Mouse (Mus musculus): ENCODE results near the gene Olfr693. TPM values are rescaled to one million over a fixed set of nuclear protein-coding genes. Genes with fewer than 3 reads are reported as not detected.
"Not testable (repeated sequence)": the region's sequence is repeated elsewhere in the genome, so short reads cannot be mapped to it uniquely, and the experiment has no call there.

Gene Olfr693
- not detected in 2 replicates for polyA plus RNA-seq (2014; fragmentation: Nextera tagmentation; extraction: Ambion mirVana)

DNA sequence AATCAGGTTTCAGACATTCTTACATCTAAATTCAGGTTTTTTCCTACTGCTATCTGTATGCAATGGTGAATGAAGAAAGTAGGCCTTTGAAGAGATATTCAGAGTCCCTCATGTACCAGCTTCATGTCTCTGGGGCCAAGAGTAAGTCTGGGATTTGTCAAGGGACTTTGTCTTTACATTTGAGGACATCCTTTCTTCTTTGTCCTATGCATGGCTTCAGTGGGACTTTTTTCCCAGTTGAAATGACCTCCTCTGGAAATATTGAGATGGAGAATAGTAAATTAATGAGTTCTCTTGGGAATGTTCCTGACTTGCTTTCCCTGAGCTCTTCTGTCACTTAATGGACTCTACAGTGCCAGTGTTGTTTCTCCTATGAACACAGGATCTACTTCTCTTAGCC is at the start of gene Olfr693:
Gene Olfr693, minus strand, starts transcription at position 101 of the 400 bp plus-strand sequence.
- no peaks in the 10 kb centered on the region for H3K36me3 ChIP-seq (ENCODE audit: control insufficient read depth, insufficient read depth, low read length)
- no peak within 1 kb of the TSS for H3K9ac ChIP-seq (ENCODE audit: low read depth, low read length)
- no peak within 1 kb of the TSS for H3K27ac ChIP-seq (replicated peaks; ENCODE audit: low read depth, low read length)
- H3K4me1 ChIP-seq (ENCODE audit: control insufficient read depth, insufficient read depth, low read length), result no peaks in the 10 kb centered on the region
- no peak within 1 kb of the TSS for H3K4me3 ChIP-seq (ENCODE audit: low read depth, low read length)
- H3K4me2 ChIP-seq (ENCODE audit: low read depth, low read length), result no peak within 1 kb of the TSS
- H3K9me3 ChIP-seq (ENCODE audit: control insufficient read depth, low read length), result no peaks in the 10 kb centered on the region
- no peak for ATAC-seq (ENCODE audit: low read depth)
- no peaks in the 10 kb centered on the region for H3K27me3 ChIP-seq (replicated peaks; ENCODE audit: control insufficient read depth, insufficient read depth, low read length)
- DNase-seq (ENCODE audit: low spot score), result no peak

DNA sequence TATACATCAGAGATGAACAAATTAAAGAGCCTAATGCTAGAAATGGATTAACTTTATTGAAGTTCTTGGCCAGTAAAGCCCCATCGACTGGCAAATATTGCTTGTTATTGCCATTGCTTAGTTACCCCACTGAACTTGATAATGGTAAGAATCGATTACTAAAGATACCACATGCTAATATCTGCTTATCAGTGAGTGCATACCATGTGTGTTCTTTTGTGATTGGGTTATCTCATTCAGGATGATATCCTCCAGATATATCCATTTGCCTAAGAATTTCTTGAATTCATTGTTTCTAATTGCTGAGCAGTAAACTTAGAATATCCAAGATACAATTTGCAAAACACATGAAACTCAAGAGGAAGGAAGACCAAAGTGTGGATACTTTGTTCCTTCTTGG is 45.3 kb upstream of the Olfr693 start:
- not testable (repeated sequence) for ATAC-seq (ENCODE audit: low read depth); DNase-seq (ENCODE audit: low spot score); H3K9me3 ChIP-seq (ENCODE audit: control insufficient read depth, low read length); H3K27ac ChIP-seq (replicated peaks; ENCODE audit: low read depth, low read length); H3K4me1 ChIP-seq (ENCODE audit: control insufficient read depth, insufficient read depth, low read length); H3K4me2 ChIP-seq (ENCODE audit: low read depth, low read length); H3K4me3 ChIP-seq (ENCODE audit: low read depth, low read length); H3K27me3 ChIP-seq (replicated peaks; ENCODE audit: control insufficient read depth, insufficient read depth, low read length); H3K36me3 ChIP-seq (ENCODE audit: control insufficient read depth, insufficient read depth, low read length); H3K9ac ChIP-seq (ENCODE audit: low read depth, low read length)
- 84% methylated on average over 2 of the region's 2 CpGs for WGBS

- no peak within 1 kb of the TSS for H3K4me3 ChIP-seq (ENCODE audit: low read depth, low read length)
- DNase-seq (ENCODE audit: low spot score), result no peak
- H3K9me3 ChIP-seq (ENCODE audit: control insufficient read depth, low read length), result no peaks in the 10 kb centered on the region
- no peaks in the 10 kb centered on the region for H3K36me3 ChIP-seq (ENCODE audit: control insufficient read depth, insufficient read depth, low read length)
- no peak for ATAC-seq (ENCODE audit: low read depth)
- no peak within 1 kb of the TSS for H3K4me2 ChIP-seq (ENCODE audit: low read depth, low read length)
- no peak within 1 kb of the TSS for H3K27ac ChIP-seq (replicated peaks; ENCODE audit: low read depth, low read length)
- no peaks in the 10 kb centered on the region for H3K4me1 ChIP-seq (ENCODE audit: control insufficient read depth, insufficient read depth, low read length)
- no peaks in the 10 kb centered on the region for H3K27me3 ChIP-seq (replicated peaks; ENCODE audit: control insufficient read depth, insufficient read depth, low read length)
- no peak within 1 kb of the TSS for H3K9ac ChIP-seq (ENCODE audit: low read depth, low read length)
Observed at GRCm38 (mm10) chr7:106716296-106716695, 35.9 kb upstream of the Olfr693 start, which contains the start of gene Olfr695. Gene Olfr695, minus strand, starts transcription at chr7:106716396.

GRCm38 (mm10) chr7:106711463-106711862 is 31.1 kb upstream of the Olfr693 start:
- no peak overlapping the region for H3K4me2 ChIP-seq (ENCODE audit: low read depth, low read length)
- DNase-seq (ENCODE audit: low spot score) (no peak), ATAC-seq (ENCODE audit: low read depth) (no peak)
- H3K4me3 ChIP-seq (ENCODE audit: low read depth, low read length), result no peak overlapping the region
- H3K36me3 ChIP-seq (ENCODE audit: control insufficient read depth, insufficient read depth, low read length), result no peaks in the 10 kb centered on the region
- no peak overlapping the region for H3K27ac ChIP-seq (replicated peaks; ENCODE audit: low read depth, low read length)
- no peaks in the 10 kb centered on the region for H3K4me1 ChIP-seq (ENCODE audit: control insufficient read depth, insufficient read depth, low read length)
- H3K27me3 ChIP-seq (replicated peaks; ENCODE audit: control insufficient read depth, insufficient read depth, low read length), result no peaks in the 10 kb centered on the region
- WGBS, result 85% methylated on average over 6 of the region's 6 CpGs
- H3K9me3 ChIP-seq (ENCODE audit: control insufficient read depth, low read length), result no peaks in the 10 kb centered on the region
- no peak overlapping the region for H3K9ac ChIP-seq (ENCODE audit: low read depth, low read length)

DNA sequence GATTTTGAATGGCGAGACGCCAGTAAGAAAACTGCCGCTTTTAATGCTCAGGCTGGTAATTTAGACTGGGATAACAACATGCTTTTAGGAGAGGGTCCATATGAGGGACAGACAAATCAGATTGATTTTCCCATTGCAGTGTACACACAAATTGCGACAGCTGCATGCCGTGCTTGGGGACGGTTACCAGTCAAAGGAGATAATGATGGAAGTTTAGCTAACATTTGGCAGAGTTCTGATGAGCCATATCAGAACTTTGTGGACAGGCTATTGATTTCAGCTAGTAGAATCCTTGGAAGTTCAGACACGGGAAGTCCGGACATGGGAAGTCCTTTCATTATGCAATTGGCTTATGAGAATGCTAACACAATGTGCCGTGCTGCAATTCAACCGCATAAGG is 27.3 kb upstream of the Olfr693 start:
- not testable (repeated sequence) for H3K36me3 ChIP-seq (ENCODE audit: control insufficient read depth, insufficient read depth, low read length); ATAC-seq (ENCODE audit: low read depth); H3K27me3 ChIP-seq (replicated peaks; ENCODE audit: control insufficient read depth, insufficient read depth, low read length); H3K9ac ChIP-seq (ENCODE audit: low read depth, low read length); H3K27ac ChIP-seq (replicated peaks; ENCODE audit: low read depth, low read length); H3K4me3 ChIP-seq (ENCODE audit: low read depth, low read length); H3K4me1 ChIP-seq (ENCODE audit: control insufficient read depth, insufficient read depth, low read length); H3K4me2 ChIP-seq (ENCODE audit: low read depth, low read length); DNase-seq (ENCODE audit: low spot score); H3K9me3 ChIP-seq (ENCODE audit: control insufficient read depth, low read length)
- 95% methylated on average over 8 of the region's 10 CpGs for WGBS

GRCm38 (mm10) chr7:106696891-106697290 is 16.5 kb upstream of the Olfr693 start:
- ATAC-seq (ENCODE audit: low read depth) (no peak), DNase-seq (ENCODE audit: low spot score) (no peak)
- Histone ChIP-seq H3K4me2 (ENCODE audit: low read depth, low read length) (no peak overlapping the region), H3K36me3 (ENCODE audit: control insufficient read depth, insufficient read depth, low read length) (no peaks in the 10 kb centered on the region), H3K9me3 (ENCODE audit: control insufficient read depth, low read length) (peaks cover 14% of the 10 kb centered on the region), H3K27me3 (replicated peaks; ENCODE audit: control insufficient read depth, insufficient read depth, low read length) (no peaks in the 10 kb centered on the region), H3K4me3 (ENCODE audit: low read depth, low read length) (no peak overlapping the region), H3K27ac (replicated peaks; ENCODE audit: low read depth, low read length) (no peak overlapping the region), H3K4me1 (ENCODE audit: control insufficient read depth, insufficient read depth, low read length) (no peaks in the 10 kb centered on the region), H3K9ac (ENCODE audit: low read depth, low read length) (no peak overlapping the region)
- 60% methylated on average over 1 of the region's 1 CpGs for WGBS

GRCm38 (mm10) chr7:106692976-106693375 is 12.6 kb upstream of the Olfr693 start:
- Histone ChIP-seq H3K4me2 (ENCODE audit: low read depth, low read length) (no peak overlapping the region), H3K9me3 (ENCODE audit: control insufficient read depth, low read length) (no peaks in the 10 kb centered on the region), H3K4me1 (ENCODE audit: control insufficient read depth, insufficient read depth, low read length) (no peaks in the 10 kb centered on the region), H3K27ac (replicated peaks; ENCODE audit: low read depth, low read length) (no peak overlapping the region), H3K36me3 (ENCODE audit: control insufficient read depth, insufficient read depth, low read length) (no peaks in the 10 kb centered on the region), H3K4me3 (ENCODE audit: low read depth, low read length) (no peak overlapping the region), H3K27me3 (replicated peaks; ENCODE audit: control insufficient read depth, insufficient read depth, low read length) (no peaks in the 10 kb centered on the region), H3K9ac (ENCODE audit: low read depth, low read length) (no peak overlapping the region)
- ATAC-seq (ENCODE audit: low read depth) (no peak), DNase-seq (ENCODE audit: low spot score) (no peak)
- WGBS, result 75% methylated on average over 3 of the region's 3 CpGs

DNA sequence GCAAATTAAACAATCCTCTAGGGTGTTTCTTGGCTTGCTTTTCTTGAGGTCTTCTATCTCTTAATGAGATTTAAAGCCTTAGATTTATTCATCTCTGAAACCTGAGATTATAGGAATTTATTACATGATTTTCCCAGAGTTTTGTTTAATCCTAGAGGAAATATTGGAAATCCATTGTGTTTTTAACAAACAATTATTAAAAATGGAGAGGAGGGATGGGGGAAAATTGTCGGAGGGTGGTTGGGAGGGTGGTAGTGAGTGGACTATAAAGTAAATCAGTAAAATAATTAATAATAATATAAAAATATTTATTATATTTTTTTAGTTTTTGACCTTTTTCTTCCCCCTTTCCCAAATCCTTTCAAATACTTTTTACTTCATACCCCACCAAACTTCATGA is 11.3 kb upstream of the Olfr693 start, which contains the start of gene Olfr694:
Gene Olfr694, minus strand, starts transcription at position 101 of the 400 bp plus-strand sequence.
- ATAC-seq (ENCODE audit: low read depth), result no peak
- Histone ChIP-seq H3K4me3 (ENCODE audit: low read depth, low read length) (no peak within 1 kb of the TSS), H3K4me2 (ENCODE audit: low read depth, low read length) (no peak within 1 kb of the TSS), H3K9ac (ENCODE audit: low read depth, low read length) (no peak within 1 kb of the TSS), H3K27ac (replicated peaks; ENCODE audit: low read depth, low read length) (no peak within 1 kb of the TSS), H3K9me3 (ENCODE audit: control insufficient read depth, low read length) (no peaks in the 10 kb centered on the region), H3K27me3 (replicated peaks; ENCODE audit: control insufficient read depth, insufficient read depth, low read length) (no peaks in the 10 kb centered on the region), H3K4me1 (ENCODE audit: control insufficient read depth, insufficient read depth, low read length) (no peaks in the 10 kb centered on the region), H3K36me3 (ENCODE audit: control insufficient read depth, insufficient read depth, low read length) (no peaks in the 10 kb centered on the region)
- WGBS, result 94% methylated on average over 1 of the region's 1 CpGs
- peak; percentile 5 for DNase-seq (ENCODE audit: low spot score)

DNA sequence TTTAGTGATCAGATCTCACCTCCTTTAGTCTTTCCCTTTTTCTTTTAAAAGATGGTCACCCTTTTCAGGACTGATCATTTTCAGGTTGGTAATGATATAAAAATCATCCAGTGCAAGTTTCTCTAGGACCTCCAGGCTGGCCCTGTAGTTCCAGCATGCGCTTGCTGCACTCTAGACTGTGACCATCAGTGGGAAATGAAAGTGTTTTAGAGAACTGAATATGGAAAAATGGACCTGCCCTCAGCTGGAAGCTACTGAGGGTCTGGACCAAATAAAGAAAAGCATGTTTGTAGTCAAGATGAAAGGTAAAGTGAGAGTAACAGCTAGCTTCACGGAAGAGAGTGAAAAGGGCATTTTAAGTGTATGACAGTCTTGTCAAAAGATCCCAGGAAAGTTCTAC is 5.0 kb upstream of the Olfr693 start:
- no peaks in the 10 kb centered on the region for H3K27me3 ChIP-seq (replicated peaks; ENCODE audit: control insufficient read depth, insufficient read depth, low read length)
- H3K9ac ChIP-seq (ENCODE audit: low read depth, low read length), result no peak overlapping the region
- no peak overlapping the region for H3K27ac ChIP-seq (replicated peaks; ENCODE audit: low read depth, low read length)
- no peaks in the 10 kb centered on the region for H3K4me1 ChIP-seq (ENCODE audit: control insufficient read depth, insufficient read depth, low read length)
- 80% methylated on average over 2 of the region's 2 CpGs for WGBS
- no peaks in the 10 kb centered on the region for H3K9me3 ChIP-seq (ENCODE audit: control insufficient read depth, low read length)
- no peak overlapping the region for H3K4me2 ChIP-seq (ENCODE audit: low read depth, low read length)
- no peak overlapping the region for H3K4me3 ChIP-seq (ENCODE audit: low read depth, low read length)
- ATAC-seq (ENCODE audit: low read depth) (no peak), DNase-seq (ENCODE audit: low spot score) (no peak)
- H3K36me3 ChIP-seq (ENCODE audit: control insufficient read depth, insufficient read depth, low read length), result no peaks in the 10 kb centered on the region

All from embryonic facial prominence, embryonic 14.5 days (tissue).